Mouse (Mus musculus): Measurements from ENCODE around the gene Alpl.

The Alpl gene

DNA sequence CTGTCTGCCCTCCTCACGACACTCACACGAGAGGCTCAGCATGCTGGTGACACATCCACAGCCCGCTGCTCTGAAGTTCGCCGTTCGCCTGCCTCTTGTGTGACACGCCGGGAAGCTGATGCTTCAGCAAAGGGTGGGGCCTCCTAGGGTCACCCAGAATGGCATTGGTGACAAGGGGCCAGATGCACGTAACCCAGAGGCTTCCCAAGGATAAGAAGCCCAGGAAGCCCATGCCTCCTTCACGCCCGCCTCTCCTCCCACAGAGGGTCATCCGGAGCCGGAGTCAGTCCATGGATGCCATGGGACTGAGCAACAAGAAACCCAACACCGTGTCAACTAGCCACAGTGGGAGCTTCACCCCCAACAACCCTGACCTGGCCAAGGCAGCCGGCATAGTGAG is 74.6 kb downstream of the Alpl start:
- in situ Hi-C loops (cut with MboI, MseI), result no loop called here

GRCm38 (mm10) chr4:137719378-137720077 is 76.7 kb downstream of the Alpl start:
- in situ Hi-C loops (cut with MboI, MseI), result no loop called here

DNA sequence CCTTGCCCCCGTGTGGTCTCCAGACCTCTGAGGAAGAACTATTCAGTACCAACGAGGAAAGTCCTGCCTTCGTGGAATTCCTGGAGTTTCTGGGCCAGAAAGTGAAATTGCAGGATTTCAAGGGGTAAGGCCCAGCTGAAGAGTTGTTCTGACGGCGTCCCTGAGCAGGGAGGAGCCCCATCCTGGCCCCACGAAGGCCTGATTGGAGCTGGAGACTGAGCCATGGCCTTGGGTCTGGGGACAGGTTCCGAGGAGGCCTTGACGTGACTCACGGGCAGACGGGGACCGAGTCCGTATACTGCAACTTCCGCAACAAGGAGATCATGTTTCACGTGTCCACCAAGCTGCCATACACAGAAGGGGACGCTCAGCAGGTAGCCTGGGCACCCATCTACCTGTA is 78.5 kb downstream of the Alpl start:
- in situ Hi-C loops (cut with MboI, MseI), result no loop called here

DNA sequence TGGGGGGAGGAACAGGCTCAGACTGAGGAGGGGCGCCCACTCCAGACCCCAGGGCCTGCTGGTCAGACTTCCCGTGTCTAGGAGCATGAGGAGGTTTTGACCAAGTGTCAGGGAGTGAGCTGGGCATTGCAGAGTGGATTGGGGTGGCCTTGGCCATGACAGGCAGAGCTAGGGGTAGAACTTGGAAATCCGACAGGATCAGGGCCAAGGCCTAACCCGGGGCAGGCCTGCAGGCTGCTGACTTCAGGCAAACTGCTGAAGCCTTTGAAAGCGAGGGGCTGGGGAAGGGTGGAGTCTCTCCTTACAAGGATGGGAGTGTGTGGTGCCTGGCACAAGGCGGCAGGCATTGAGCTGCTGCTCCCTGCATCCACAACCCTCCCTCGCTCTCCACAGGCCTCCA is 79.2 kb downstream of the Alpl start:
- in situ Hi-C loops (cut with MboI, MseI), result no loop called here

GRCm38 (mm10) chr4:137714020-137714624 is 82.1 kb downstream of the Alpl start:
- in situ Hi-C loops (cut with MboI, MseI), result no loop called here

DNA sequence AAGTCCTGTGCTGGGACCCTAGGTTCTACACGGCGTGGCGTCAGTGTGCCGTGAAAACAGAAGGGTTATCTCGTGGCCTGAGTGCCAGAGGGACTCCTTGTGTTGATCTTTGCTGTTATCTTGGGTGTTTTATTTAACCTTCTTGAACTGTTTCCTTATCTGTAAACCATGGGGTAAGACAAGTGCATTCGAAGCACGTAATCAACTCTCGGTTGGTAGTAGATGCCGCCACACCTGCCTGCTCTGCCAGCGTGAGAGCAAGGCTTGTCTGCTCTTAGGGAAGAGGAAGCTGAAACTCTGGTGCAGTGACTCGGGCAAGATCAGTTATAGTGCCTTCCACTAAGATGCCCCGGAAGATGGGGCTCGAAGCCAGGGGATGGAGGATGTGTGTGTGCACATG is 83.2 kb downstream of the Alpl start:
- in situ Hi-C loops (cut with MboI, MseI), result no loop called here

DNA sequence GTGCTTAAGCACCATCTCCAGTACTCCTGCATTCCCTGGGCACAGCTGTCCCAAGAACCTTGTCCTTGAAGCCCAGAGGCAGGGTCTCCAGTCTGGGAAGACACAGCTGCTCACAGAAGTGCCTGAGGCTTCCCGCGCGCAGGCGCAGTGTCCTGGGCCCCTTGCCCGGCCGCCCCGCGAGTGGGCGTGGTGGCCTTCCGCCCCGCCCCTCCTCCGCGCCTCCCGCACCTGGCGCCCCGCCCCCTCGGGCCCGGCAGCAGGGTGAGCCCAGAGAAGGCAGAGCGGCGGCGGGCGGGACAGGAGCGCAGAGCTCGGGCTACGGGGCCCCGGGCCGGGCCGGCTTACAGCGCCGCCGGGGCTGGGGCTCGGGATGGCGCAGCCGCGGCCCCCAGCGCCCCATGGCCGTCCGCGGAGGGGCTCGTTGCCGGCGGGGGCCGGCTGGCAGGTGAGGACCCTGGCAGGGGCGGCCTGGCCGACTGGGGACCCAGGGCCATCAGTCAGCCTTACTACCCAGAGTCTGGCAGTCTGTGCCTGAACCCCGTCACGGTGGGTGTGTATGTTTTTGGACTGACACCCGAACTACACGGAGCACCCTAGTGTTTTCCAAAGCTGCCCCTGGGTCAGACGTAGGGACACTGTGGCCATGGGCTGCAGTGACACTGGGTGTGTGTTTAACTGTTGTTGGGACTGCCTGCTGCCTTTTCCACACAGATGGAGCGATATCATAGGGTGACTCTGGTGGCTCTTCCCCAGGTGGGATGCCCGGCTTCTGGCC is 88.8 kb downstream of the Alpl start:
- in situ Hi-C loops (cut with MboI, MseI), result no loop called here

- in situ Hi-C loops (cut with MboI, MseI), result no loop called here
Measured at GRCm38 (mm10) chr4:137706510-137706909, 89.7 kb downstream of the Alpl start.

- in situ Hi-C loops (cut with MboI, MseI), result no loop called here
Measured at GRCm38 (mm10) chr4:137705379-137705778, 90.8 kb downstream of the Alpl start.

- in situ Hi-C loops (cut with MboI, MseI), result no loop called here
Measured at GRCm38 (mm10) chr4:137704561-137704960, 91.6 kb downstream of the Alpl start.

DNA sequence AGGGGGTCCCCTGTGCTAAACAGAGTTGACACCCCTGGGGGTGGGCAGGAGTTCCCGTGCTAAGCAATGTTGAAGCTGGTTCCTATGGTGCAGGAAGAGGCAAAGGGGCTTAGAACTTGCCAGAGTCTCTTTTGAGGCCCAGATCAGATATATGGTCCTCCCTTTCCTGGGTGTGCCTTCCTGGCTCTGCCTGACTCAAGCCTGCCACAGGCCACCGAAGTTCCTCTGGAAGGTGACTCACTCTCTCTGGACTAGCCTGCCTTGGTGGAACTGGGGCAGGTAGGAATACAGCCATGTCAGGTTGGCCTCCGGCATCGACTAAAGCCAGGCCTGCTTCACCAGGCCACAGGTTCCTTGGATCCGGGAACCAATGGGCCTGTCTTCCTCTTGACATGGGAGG is 93.1 kb downstream of the Alpl start:
- in situ Hi-C loops (cut with MboI, MseI), result no loop called here

GRCm38 (mm10) chr4:137700960-137701359 is 95.2 kb downstream of the Alpl start:
- in situ Hi-C loops (cut with MboI, MseI), result no loop called here

- in situ Hi-C loops (cut with MboI, MseI), result no loop called here
Measured at GRCm38 (mm10) chr4:137699264-137700211, 96.6 kb downstream of the Alpl start.

GRCm38 (mm10) chr4:137698076-137698985 is 97.9 kb downstream of the Alpl start:
- in situ Hi-C loops (cut with MboI, MseI), result no loop called here

- in situ Hi-C loops (cut with MboI, MseI), result no loop called here
Measured at GRCm38 (mm10) chr4:137697156-137697885, 98.9 kb downstream of the Alpl start.

DNA sequence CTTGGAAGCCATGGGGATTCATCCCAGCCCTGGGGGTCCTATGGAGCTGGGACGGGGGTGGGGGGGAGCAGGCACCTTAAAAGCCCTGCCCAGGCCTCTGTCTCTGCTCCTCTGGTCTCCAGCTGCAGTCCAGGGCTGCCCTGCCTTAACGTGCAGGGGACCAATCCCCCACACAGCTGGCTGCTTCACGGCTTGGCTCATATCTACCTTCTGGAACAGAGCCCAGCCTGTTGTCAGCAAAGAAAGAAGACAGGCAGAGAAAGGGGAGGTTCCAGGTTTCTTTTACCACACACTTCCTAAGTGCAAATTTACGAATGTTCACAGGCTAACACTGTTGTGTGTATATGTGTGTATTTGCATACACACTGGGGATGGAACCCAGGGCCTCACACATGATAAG is 100.3 kb downstream of the Alpl start:
- in situ Hi-C loops (cut with MboI, MseI), result no loop called here

- in situ Hi-C loops (cut with MboI, MseI), result no loop called here
Measured at GRCm38 (mm10) chr4:137695300-137695699, 100.9 kb downstream of the Alpl start.

DNA sequence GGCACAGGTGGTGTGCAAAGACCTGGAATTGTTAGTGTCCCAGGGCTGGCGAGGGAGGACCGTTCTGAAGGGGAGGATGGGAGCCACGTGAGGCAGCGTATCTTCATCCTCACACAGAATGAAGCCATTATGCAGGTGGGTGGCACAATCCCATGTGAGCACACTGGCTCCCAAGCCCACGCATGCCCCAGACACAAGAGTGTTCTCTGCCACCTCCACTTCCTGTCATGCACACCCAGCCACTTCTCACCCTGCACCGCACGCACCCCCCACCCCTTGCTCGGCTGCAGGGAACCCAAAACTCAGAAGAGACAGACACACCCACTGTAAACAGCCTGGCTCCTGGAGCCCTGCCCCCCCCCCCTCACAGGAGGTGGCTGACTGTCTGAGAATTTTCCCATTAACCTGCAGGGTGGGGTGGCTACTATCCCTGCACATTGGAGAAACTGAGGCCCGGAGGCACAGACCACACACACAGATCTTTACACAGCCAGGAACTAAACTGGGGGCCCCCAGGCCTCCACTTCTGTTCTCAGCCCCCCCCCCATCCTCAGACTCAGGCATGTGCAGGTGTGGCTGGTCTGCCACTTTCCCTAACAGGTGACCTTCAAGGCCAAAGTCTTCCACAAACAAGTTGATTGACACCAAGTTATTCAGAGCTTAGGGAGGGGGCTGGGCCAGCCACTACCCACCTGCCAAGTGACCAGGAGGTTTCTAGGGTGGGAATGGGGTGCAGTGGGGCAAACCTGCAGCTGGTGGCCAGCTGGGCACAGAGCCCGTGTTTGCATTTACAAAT is 103.9 kb downstream of the Alpl start:
- in situ Hi-C loops (cut with MboI, MseI), result no loop called here
